Mouse (Mus musculus): ENCODE data around the gene Rilpl1.
"Not testable (repeated sequence)": the region's sequence is repeated elsewhere in the genome, so short reads cannot be mapped to it uniquely, and the experiment has no call there.

The Rilpl1 gene

DNA sequence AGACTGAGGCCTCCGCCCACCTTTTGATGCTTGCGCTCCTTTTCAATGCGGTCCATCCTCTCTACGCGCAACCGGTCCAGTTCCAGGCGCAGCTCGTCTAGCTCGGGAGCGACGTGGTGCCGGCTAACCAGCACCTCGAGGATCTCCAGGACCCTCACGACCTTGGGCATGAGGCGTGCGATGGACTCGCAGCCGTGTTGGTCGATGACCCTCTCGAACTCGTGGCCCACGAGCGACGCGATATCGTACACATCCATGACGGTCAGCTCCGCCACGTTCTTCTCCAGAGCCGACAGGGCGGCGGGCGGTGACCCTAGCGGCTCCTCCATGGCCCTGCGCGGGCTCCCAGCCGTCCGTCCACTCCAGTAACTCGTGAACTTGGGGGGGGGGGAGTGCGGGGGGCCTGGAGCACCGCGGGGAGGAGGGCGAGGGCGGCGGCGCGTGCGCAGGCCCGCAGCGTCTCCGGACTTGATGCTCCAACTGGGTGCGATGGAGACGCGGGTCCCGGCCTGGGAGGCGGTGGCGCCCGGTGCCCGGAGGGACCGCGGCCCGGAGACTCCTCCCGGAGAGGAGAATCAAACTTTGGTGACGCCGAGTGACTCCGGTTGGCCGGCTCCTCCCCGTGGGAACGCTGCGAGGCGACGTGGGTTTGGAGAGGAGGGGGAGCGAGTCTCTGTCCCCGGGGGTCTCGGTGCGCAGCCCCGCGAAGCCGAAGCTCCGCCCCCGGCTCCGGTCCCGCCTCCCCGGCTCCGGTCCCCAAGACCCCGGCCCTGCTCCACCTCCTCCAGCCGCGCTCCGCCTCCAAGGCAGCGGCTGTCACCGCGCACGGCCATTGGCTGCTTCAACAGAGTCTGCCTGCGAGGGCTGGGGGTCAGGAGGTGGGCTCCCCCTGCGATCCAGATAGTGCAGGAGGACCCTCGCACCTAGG lies at the start of gene Rilpl1:
TSS of gene Rilpl1 (minus strand) at position 737 of the 928 bp plus-strand sequence.
- DNase-seq (ENCODE audit: low read depth in 1 of 2, low spot score in 2 of 2) = no peak

GRCm38 (mm10) chr5:124578633-124579317 lies 47.6 kb upstream of the Rilpl1 start, which contains the start of the genes Eif2b1 and Gtf2h3:
TSS of gene Eif2b1 (minus strand) at chr5:124579131.
TSS of gene Gtf2h3 (plus strand) at chr5:124579140.
- DNase-seq (ENCODE audit: low read depth in 1 of 2, low spot score in 2 of 2) = peak; percentile 79 to 88

GRCm38 (mm10) chr5:124575467-124575866 lies 44.3 kb upstream of the Rilpl1 start:
- DNase-seq (ENCODE audit: low read depth in 1 of 2, low spot score in 2 of 2) = no peak

DNA sequence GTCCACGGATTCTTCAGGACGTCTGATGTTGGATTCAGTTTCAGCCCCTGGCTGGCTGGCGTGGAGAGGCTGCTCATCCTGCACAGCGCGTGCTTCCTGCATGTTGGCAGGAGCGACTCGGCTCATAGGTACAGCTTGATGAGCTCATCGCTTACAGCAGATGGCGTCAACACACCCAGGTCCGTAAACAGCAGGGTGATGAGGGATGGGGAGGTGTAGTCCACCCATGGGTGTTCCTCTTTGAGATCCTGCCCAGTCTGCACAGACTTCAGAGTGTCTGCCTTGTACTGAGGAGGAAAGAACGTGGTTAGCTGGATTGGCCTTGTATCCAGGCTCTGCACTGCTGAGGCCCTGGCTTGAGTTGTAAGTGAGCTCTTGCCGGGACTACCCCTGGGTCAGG lies 39.9 kb upstream of the Rilpl1 start:
- no peak for DNase-seq (ENCODE audit: low read depth in 1 of 2, low spot score in 2 of 2)

GRCm38 (mm10) chr5:124555145-124555544 lies 24.0 kb upstream of the Rilpl1 start:
- no peak for DNase-seq (ENCODE audit: low read depth in 1 of 2, low spot score in 2 of 2)

DNA sequence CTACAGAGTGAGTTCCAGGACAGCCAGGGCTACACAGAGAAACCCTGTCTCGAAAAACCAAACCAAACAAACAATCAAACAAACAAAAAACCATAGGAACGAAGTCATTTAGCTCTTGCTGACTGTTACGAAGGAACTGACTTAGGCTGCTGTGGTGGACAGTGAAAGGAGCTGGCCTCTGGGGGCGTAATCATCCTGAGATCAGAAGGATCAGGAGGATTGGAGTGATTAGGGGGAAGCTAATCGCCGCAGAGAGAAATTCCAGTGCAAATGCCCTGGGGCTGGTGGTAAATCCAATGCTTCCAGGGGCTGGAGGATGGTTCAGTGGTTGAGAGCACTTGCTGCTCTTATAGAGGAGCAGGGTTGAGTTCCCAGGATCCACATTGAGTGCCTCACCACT lies 22.4 kb upstream of the Rilpl1 start:
- no peak for DNase-seq (ENCODE audit: low read depth in 1 of 2, low spot score in 2 of 2)

GRCm38 (mm10) chr5:124552558-124553307 lies 21.5 kb upstream of the Rilpl1 start, which contains the start of gene Ddx55:
TSS of gene Ddx55 (plus strand) at chr5:124552864.
- peak; percentile 74 to 87 for DNase-seq (ENCODE audit: low read depth in 1 of 2, low spot score in 2 of 2)

DNA sequence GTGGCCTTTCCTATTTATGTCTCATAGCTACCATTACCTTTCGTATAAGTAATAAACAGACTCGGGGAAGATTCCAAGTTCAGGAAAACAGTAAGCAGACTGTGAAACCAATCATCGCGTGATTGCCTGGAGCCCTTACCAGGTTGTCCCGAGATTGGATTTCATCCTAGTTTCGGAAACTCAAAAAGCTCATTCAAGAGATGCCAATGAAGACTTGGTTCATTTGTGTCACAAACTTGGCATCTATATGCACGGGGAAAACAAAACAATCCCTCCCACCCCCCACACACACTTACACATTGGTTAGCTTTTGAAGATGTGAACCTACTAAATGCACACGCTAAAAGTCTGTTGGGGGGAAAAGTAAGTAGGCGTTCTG lies 20.9 kb upstream of the Rilpl1 start:
- DNase-seq (ENCODE audit: low read depth in 1 of 2, low spot score in 2 of 2) = no peak

GRCm38 (mm10) chr5:124551349-124552093 lies 20.3 kb upstream of the Rilpl1 start:
- not testable (repeated sequence) for DNase-seq (ENCODE audit: low read depth in 1 of 2, low spot score in 2 of 2)

- not testable (repeated sequence) for DNase-seq (ENCODE audit: low read depth in 1 of 2, low spot score in 2 of 2)
Observed at GRCm38 (mm10) chr5:124550737-124551136, 19.5 kb upstream of the Rilpl1 start.

DNA sequence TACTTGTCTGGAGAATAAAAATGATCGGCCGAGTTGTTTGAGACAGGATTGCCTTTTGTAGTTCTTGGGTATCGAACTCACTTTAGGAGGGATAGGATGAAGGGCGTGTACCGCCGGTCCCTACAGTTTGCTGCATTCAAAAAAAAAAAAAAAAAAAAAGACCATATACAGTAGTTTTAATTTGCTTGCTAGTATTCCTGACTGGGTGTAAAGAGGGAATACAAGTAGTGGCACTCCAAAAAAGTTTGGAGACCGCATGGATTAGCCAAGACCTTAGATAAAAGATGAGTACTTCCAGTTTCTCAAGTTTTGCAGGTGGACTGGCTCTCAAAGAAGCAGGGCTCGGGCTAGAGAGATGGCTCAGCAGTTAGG lies 10.4 kb upstream of the Rilpl1 start:
- DNase-seq (ENCODE audit: low read depth in 1 of 2, low spot score in 2 of 2) = no peak

- DNase-seq (ENCODE audit: low read depth in 1 of 2, low spot score in 2 of 2) = peak; percentile 24 to 56
Observed at GRCm38 (mm10) chr5:124540905-124541601, 9.9 kb upstream of the Rilpl1 start.

- DNase-seq (ENCODE audit: low read depth in 1 of 2, low spot score in 2 of 2) = peak; percentile 90
Observed at GRCm38 (mm10) chr5:124540383-124540786, 9.2 kb upstream of the Rilpl1 start, which contains the start of gene Tmed2. TSS of gene Tmed2 (plus strand) at chr5:124540695.

GRCm38 (mm10) chr5:124539905-124540304 lies 8.7 kb upstream of the Rilpl1 start:
- DNase-seq (ENCODE audit: low read depth in 1 of 2, low spot score in 2 of 2) = no peak

GRCm38 (mm10) chr5:124538813-124539792 lies 7.9 kb upstream of the Rilpl1 start:
- peak; percentile 34 to 44 for DNase-seq (ENCODE audit: low read depth in 1 of 2, low spot score in 2 of 2)

GRCm38 (mm10) chr5:124536776-124537175 lies 5.6 kb upstream of the Rilpl1 start:
- DNase-seq (ENCODE audit: low read depth in 1 of 2, low spot score in 2 of 2) = no peak

GRCm38 (mm10) chr5:124535016-124535415 lies 3.8 kb upstream of the Rilpl1 start:
- DNase-seq (ENCODE audit: low read depth in 1 of 2, low spot score in 2 of 2) = no peak

- no peak for DNase-seq (ENCODE audit: low read depth in 1 of 2, low spot score in 2 of 2)
Observed at GRCm38 (mm10) chr5:124532451-124532850, 1.3 kb upstream of the Rilpl1 start.

DNA sequence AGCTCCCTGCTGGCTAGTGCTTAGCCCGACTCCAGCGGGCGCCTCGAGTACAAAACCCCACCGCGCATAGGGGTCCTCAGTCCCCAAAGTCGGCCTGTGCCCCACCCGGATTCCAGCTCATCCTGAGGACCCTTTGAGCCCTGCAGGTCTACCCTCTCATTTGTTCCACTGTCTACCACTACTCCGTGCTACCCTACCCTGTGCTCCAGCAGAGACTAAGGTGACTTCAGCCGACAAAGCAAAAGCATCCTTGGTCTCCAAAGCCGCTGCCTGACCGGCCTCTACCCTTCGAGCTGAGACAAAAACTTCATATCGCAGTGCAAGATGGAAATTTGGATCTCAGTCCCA lies 366 bp upstream of the Rilpl1 start:
- no peak for DNase-seq (ENCODE audit: low read depth in 1 of 2, low spot score in 2 of 2)

Data from monocyte, adult 2 months (primary cell).